Mouse (Mus musculus) gastrocnemius, postnatal 36 days (tissue): ENCODE measurements around the gene Zdhhc16. TPM values are rescaled to one million over a fixed set of nuclear protein-coding genes. Genes with fewer than 3 reads are reported as not detected.
"Not testable (repeated sequence)": the region's sequence is repeated elsewhere in the genome, so short reads cannot be mapped to it uniquely, and the experiment has no call there.

Experiments
- DNase-seq, 2 experiments: peaks; one replicate each; pipeline ENCODE4 v3.0.0; 2022
- intact Hi-C: fragments of 180-260 bp; cut with DNase I; formaldehyde crosslinking; loops from one replicate; pipeline ENCODE4 v1.15.1; 2025
- total RNA-seq, 2 experiments: library from RNA; stranded (reverse); gene quantifications; 2 replicates each; pipeline ENCODE4 v1.2.3; 2021

Zdhhc16 gene
- total RNA-seq, 2 experiments from 2014 or later: 20.7 to 21.3 TPM

DNA sequence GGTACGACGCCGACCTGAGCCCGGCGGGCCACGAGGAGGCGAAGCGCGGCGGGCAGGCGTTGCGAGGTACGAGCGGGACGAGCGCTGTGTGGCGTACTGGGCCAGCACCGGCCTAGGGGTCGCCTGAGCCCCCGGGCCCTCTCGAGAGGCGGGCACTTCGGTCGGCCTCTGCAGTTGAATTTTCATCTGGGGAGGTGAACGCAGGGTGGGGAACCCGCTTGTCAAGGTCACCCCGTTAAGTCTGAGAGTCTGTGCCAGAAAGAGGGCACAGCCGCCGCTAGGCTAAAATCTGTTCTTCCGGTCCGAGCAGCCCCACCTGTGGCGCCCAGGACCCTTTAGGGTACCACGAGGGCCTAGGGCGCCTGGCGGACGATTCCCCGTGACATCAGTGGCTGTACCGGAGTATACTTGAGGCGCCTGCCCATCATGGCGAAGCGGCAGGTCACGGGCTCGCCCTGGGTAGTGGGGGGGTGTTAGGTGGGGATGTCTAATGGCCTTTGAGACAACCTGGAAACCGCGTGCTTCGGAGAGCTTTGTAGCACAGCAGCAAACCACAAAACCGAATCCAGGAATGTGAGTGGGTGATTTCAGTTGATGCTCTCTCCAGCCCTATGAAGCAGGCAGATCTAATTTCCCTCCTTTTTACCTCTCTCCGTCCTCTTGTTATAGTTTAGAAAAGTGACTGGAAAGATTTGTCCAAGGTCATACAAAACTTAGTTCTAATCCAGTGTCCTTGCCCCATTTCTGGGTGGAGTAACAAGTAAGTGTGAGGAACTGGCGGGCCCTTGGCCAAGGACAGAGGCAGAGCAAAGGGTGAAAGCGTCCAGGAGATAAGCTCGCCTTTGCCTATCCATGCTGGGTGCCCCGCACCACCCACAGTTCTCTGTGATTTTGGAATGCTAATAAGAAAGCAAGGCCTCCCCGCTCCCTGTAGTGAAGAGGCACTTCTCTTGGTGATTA is 20.9 kb upstream of the Zdhhc16 start:
- DNase-seq: peak in 1 of 2 experiments; percentile 24
- intact Hi-C loops: no loop called here

GRCm38 (mm10) chr19:41913774-41914591 is 19.3 kb upstream of the Zdhhc16 start:
- DNase-seq: no peak
- intact Hi-C loops: no loop called here

GRCm38 (mm10) chr19:41914592-41914882 is 18.7 kb upstream of the Zdhhc16 start:
- DNase-seq, intact Hi-C loops: not testable (repeated sequence)

DNA sequence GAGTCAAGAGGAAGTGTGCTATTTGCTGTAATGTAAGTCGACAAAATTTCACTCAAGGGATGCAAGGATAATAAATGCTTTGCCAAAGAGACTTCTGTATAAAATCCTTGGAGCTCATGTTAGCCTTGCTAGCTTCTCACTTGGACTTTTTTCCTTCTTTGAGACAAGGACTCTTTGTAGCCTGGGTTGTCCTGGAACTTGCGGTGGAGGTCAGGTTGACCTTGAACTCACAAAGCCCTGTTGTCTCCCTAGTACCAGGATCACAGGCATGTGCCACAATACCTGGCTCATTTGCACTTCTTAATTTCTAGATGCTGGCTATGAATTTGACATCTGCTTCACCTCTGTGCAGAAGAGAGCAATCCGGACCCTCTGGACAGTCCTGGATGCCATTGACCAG is 18.0 kb upstream of the Zdhhc16 start:
- DNase-seq: no peak
- intact Hi-C loops: no loop called here

GRCm38 (mm10) chr19:41916853-41917252 is 16.4 kb upstream of the Zdhhc16 start:
- intact Hi-C loops: no loop called here
- no peak for DNase-seq

DNA sequence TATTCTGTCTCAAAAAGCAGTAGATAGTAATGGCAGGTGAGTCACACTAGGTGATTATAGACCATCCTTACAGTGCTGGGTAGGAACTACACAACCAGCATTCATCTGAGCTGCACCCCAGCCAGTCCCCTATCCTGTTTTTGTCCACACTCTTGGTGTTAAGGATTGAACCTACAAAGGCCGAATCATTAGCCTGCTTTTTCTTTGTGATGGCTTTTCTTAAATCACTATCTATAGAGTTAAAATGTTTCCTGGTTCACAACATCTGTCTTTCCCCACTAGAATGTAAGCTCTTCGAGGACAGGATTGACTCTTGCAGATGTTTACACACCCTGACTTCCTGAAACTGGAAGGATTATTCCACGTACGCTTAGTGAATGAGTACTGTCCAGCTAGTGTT is 13.8 kb upstream of the Zdhhc16 start:
- no peak for DNase-seq
- intact Hi-C loops: no loop called here

- intact Hi-C loops: loop anchor here (5.0 kb wide), 1 partner anchor 107 kb away; no protein-coding TSS in a partner anchor
- DNase-seq: no peak
These were observed 12.7 kb upstream of the Zdhhc16 start for GRCm38 (mm10) chr19:41920412-41921067.

DNA sequence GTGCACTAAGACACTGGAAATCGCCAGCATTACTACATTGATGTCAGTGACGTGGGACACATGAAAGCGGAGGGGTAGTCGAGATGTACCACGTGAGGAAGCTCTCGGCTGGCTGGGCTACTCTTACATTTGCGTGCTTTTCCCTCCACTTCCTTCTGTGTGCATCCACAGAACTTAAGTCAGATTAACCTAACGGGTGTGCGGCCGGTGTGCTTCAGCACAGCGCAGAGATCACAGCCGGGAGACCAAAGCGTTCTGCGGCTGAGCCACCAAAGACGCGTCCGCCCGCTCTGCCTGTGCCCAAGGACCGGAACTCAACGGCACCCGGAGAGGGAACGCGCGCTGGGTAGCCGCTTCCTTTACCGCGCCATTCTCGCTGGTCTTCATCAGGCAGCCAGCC is 594 bp upstream of the Zdhhc16 start:
- no peak for DNase-seq
- intact Hi-C loops: no loop called here

GRCm38 (mm10) chr19:41934124-41934523 is 844 bp downstream of the Zdhhc16 start:
- intact Hi-C loops: no loop called here
- DNase-seq: no peak

DNA sequence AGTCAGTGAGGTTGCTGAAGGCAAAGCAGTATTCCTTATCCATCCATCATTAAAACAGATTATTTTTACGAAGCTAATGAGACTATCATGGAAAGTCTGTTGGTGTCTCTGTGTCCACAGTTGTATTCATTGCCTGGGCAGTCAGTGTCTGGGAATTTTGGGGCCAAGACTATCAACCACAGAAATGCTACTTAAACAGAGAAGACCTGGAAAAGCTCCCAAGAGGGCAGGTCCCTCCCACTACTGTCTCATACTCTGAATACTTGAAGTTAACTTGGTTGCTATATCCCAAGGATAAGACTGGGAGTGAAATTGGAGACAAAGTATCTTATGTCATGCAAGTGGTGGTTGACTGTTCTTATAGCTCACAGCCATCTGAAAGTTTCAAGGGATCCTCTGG is 2.6 kb downstream of the Zdhhc16 start:
- DNase-seq: no peak
- intact Hi-C loops: no loop called here

DNA sequence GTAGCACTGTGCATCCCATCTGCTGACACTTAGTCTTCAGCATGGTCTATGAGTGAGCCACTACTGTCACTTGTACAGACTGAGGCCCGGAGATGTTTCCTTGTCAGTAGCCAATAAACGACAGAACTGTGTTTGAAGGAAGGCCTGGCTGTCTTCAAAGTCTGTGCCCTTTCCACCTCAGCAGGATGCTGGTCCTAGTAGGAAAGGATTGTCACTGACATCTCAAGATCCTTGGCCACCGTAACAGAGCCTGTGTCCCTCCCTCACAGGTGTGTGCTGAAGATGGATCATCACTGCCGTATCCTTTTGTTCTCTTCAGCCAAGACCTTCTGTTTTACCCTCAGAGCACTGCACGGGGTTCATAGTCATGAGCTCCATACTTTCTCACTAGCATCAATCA is 5.3 kb downstream of the Zdhhc16 start:
- no peak for DNase-seq
- intact Hi-C loops: no loop called here

GRCm38 (mm10) chr19:41943841-41944240 is 10.6 kb downstream of the Zdhhc16 start:
- DNase-seq: no peak
- intact Hi-C loops: no loop called here

DNA sequence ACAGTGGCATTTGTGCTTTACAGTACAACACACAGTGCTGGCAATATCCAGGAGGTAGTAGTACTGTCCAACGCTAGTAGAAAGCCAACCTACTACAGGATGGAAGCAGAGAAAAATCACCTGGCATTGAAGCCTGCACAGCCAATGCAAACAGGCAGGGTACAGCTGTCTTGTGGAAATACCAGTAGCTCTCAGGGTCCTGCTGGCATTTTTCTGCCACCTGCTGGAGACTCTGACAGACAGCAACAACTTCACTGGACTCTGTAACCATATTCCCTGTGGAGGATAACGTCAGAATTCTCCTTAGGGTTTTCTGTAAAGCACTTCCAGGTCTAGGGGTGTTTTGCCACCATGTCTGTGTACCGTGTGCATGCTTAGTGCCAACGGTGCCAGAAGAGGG is 19.0 kb downstream of the Zdhhc16 start:
- intact Hi-C loops: no loop called here

GRCm38 (mm10) chr19:41953574-41953973 is 20.3 kb downstream of the Zdhhc16 start:
- intact Hi-C loops: no loop called here
- no peak for DNase-seq

More for the DNA sequence above, 19.0 kb downstream of the Zdhhc16 start:
- no peak for DNase-seq

- no peak for DNase-seq
- intact Hi-C loops: no loop called here
These were observed 36.3 kb downstream of the Zdhhc16 start for GRCm38 (mm10) chr19:41969618-41970017.

- no peak for DNase-seq
- intact Hi-C loops: no loop called here
These were observed 40.9 kb downstream of the Zdhhc16 start for GRCm38 (mm10) chr19:41973891-41974794.

- intact Hi-C loops: no loop called here
- DNase-seq: peak in 1 of 2 experiments; percentile 18
These were observed 47.1 kb downstream of the Zdhhc16 start for GRCm38 (mm10) chr19:41980422-41980818.

- DNase-seq: peak; percentile 98 to 99
- intact Hi-C loops: no loop called here
These were observed 47.7 kb downstream of the Zdhhc16 start, which contains the start of gene Mms19 for GRCm38 (mm10) chr19:41980819-41981594. TSS of gene Mms19 (minus strand) at chr19:41981157.

DNA sequence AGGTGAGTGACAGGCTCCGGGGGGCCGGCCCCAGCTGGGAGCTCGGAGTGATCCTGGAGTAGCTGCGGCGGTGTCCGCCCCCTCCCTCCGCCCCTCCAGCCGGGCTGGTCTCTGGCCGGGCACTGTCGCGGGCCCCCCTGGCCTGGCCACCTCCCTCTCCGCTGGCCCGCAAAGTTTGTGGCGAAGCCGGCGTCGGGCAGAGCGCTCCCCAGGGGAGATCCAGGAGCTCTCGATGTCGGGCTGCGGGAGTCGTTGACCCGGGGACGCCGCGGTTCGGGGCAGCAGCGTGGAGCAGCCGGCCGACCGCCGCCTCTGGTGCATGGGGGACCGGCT is 48.3 kb downstream of the Zdhhc16 start, which contains the start of gene Ubtd1:
Gene Ubtd1, plus strand, starts transcription at position 169 of the 333 bp plus-strand sequence.
- no peak for DNase-seq
- intact Hi-C loops: no loop called here
